Mouse (Mus musculus): ENCODE data around the gene Hivep3. TPM values are rescaled to one million over a fixed set of nuclear protein-coding genes. Genes with fewer than 3 reads are reported as not detected.

Hivep3 gene
- polyA plus RNA-seq, 1 experiment from 2014 or later: 0.64 TPM

GRCm38 (mm10) chr4:120045871-120046270, 312.3 kb downstream of the Hivep3 start:
- Histone ChIP-seq H3K4me1 (0 out of 2 replicates have a peak, but pooled peaks cover 4% of the 10 kb centered on the region), H3K4me3 (no peak overlapping the region), H3K27me3 (ENCODE audit: low read depth, poor library complexity, severe bottlenecking) (no peaks in the 10 kb centered on the region), H3K9me3 (replicated peaks) (no peaks in the 10 kb centered on the region), H3K27ac (replicated peaks) (no peak overlapping the region), H3K36me3 (no peaks in the 10 kb centered on the region)
- WGBS: 84% methylated on average over 7 of the region's 7 CpGs
- no peak for DNase-seq (ENCODE audit: low spot score)

- no peak overlapping the region for H3K27ac ChIP-seq (replicated peaks)
- 28% methylated on average over 4 of the region's 4 CpGs for WGBS
- no peaks in the 10 kb centered on the region for H3K27me3 ChIP-seq (ENCODE audit: low read depth, poor library complexity, severe bottlenecking)
- H3K9me3 ChIP-seq (replicated peaks): no peaks in the 10 kb centered on the region
- no peaks in the 10 kb centered on the region for H3K36me3 ChIP-seq
- H3K4me3 ChIP-seq: no peak overlapping the region
- H3K4me1 ChIP-seq: 0 out of 2 replicates have a peak, but pooled peaks cover 4% of the 10 kb centered on the region
- DNase-seq (ENCODE audit: low spot score): no peak
Observed at GRCm38 (mm10) chr4:120047060-120047459, 313.5 kb downstream of the Hivep3 start.

GRCm38 (mm10) chr4:120048274-120048673, 314.7 kb downstream of the Hivep3 start:
- no peaks in the 10 kb centered on the region for H3K27me3 ChIP-seq (ENCODE audit: low read depth, poor library complexity, severe bottlenecking)
- H3K9me3 ChIP-seq (replicated peaks): no peaks in the 10 kb centered on the region
- H3K36me3 ChIP-seq: no peaks in the 10 kb centered on the region
- H3K4me3 ChIP-seq: no peak overlapping the region
- no peak overlapping the region for H3K27ac ChIP-seq (replicated peaks)
- WGBS: 80% methylated on average over 4 of the region's 4 CpGs
- DNase-seq (ENCODE audit: low spot score): no peak
- 0 out of 2 replicates have a peak, but pooled peaks cover 4% of the 10 kb centered on the region for H3K4me1 ChIP-seq

- H3K27me3 ChIP-seq (ENCODE audit: low read depth, poor library complexity, severe bottlenecking): no peaks in the 10 kb centered on the region
- H3K4me3 ChIP-seq: no peak overlapping the region
- 95% methylated on average over 3 of the region's 3 CpGs for WGBS
- H3K9me3 ChIP-seq (replicated peaks): no peaks in the 10 kb centered on the region
- no peak for DNase-seq (ENCODE audit: low spot score)
- H3K27ac ChIP-seq (replicated peaks): no peak overlapping the region
- H3K4me1 ChIP-seq: 0 out of 2 replicates have a peak, but pooled peaks cover 4% of the 10 kb centered on the region
- H3K36me3 ChIP-seq: no peaks in the 10 kb centered on the region
Observed at GRCm38 (mm10) chr4:120049857-120050256, 316.3 kb downstream of the Hivep3 start.

- no peaks in the 10 kb centered on the region for H3K9me3 ChIP-seq (replicated peaks)
- H3K36me3 ChIP-seq: no peaks in the 10 kb centered on the region
- DNase-seq (ENCODE audit: low spot score): no peak
- H3K27me3 ChIP-seq (ENCODE audit: low read depth, poor library complexity, severe bottlenecking): no peaks in the 10 kb centered on the region
- no peaks in the 10 kb centered on the region for H3K4me1 ChIP-seq
- H3K4me3 ChIP-seq: no peak overlapping the region
- H3K27ac ChIP-seq (replicated peaks): no peak overlapping the region
Observed at GRCm38 (mm10) chr4:120052481-120052880, 318.9 kb downstream of the Hivep3 start.

- no peak overlapping the region for H3K4me3 ChIP-seq
- H3K27me3 ChIP-seq (ENCODE audit: low read depth, poor library complexity, severe bottlenecking): no peaks in the 10 kb centered on the region
- no peaks in the 10 kb centered on the region for H3K9me3 ChIP-seq (replicated peaks)
- no peaks in the 10 kb centered on the region for H3K36me3 ChIP-seq
- H3K4me1 ChIP-seq: no peaks in the 10 kb centered on the region
- no peak overlapping the region for H3K27ac ChIP-seq (replicated peaks)
- WGBS: 93% methylated on average over 11 of the region's 11 CpGs
- DNase-seq (ENCODE audit: low spot score): no peak
Observed at GRCm38 (mm10) chr4:120053026-120054005, 319.7 kb downstream of the Hivep3 start.

- Histone ChIP-seq H3K27me3 (ENCODE audit: low read depth, poor library complexity, severe bottlenecking) (no peaks in the 10 kb centered on the region), H3K4me1 (0 out of 2 replicates have a peak, but pooled peaks cover under 1% of the 10 kb centered on the region), H3K4me3 (no peak overlapping the region), H3K9me3 (replicated peaks) (no peaks in the 10 kb centered on the region), H3K27ac (replicated peaks) (0 out of 2 replicates have a peak overlapping the region, but pooled peaks have one; percentile 0), H3K36me3 (no peaks in the 10 kb centered on the region)
- DNase-seq (ENCODE audit: low spot score): no peak
- WGBS: 78% methylated on average over 9 of the region's 9 CpGs
Observed at GRCm38 (mm10) chr4:120054145-120054544, 320.6 kb downstream of the Hivep3 start.

GRCm38 (mm10) chr4:120056451-120056850, 322.9 kb downstream of the Hivep3 start:
- no peak overlapping the region for H3K27ac ChIP-seq (replicated peaks)
- WGBS: 97% methylated on average over 9 of the region's 9 CpGs
- H3K9me3 ChIP-seq (replicated peaks): no peaks in the 10 kb centered on the region
- DNase-seq (ENCODE audit: low spot score): no peak
- no peaks in the 10 kb centered on the region for H3K27me3 ChIP-seq (ENCODE audit: low read depth, poor library complexity, severe bottlenecking)
- H3K4me3 ChIP-seq: no peak overlapping the region
- no peaks in the 10 kb centered on the region for H3K36me3 ChIP-seq
- peaks cover 8% of the 10 kb centered on the region for H3K4me1 ChIP-seq

- Histone ChIP-seq H3K27me3 (ENCODE audit: low read depth, poor library complexity, severe bottlenecking) (no peaks in the 10 kb centered on the region), H3K4me1 (peaks cover 8% of the 10 kb centered on the region), H3K4me3 (no peak overlapping the region), H3K36me3 (no peaks in the 10 kb centered on the region), H3K9me3 (replicated peaks) (no peaks in the 10 kb centered on the region), H3K27ac (replicated peaks) (no peak overlapping the region)
- WGBS: 83% methylated on average over 8 of the region's 8 CpGs
- no peak for DNase-seq (ENCODE audit: low spot score)
Observed at GRCm38 (mm10) chr4:120057529-120057928, 323.9 kb downstream of the Hivep3 start.

GRCm38 (mm10) chr4:120058157-120058556, 324.6 kb downstream of the Hivep3 start:
- Histone ChIP-seq H3K36me3 (no peaks in the 10 kb centered on the region), H3K9me3 (replicated peaks) (no peaks in the 10 kb centered on the region), H3K27ac (replicated peaks) (no peak overlapping the region), H3K27me3 (ENCODE audit: low read depth, poor library complexity, severe bottlenecking) (no peaks in the 10 kb centered on the region), H3K4me3 (no peak overlapping the region), H3K4me1 (peaks cover 8% of the 10 kb centered on the region)
- 86% methylated on average over 3 of the region's 3 CpGs for WGBS
- no peak for DNase-seq (ENCODE audit: low spot score)

- H3K27ac ChIP-seq (replicated peaks): no peak overlapping the region
- 80% methylated on average over 10 of the region's 10 CpGs for WGBS
- DNase-seq (ENCODE audit: low spot score): no peak
- H3K9me3 ChIP-seq (replicated peaks): no peaks in the 10 kb centered on the region
- H3K36me3 ChIP-seq: no peaks in the 10 kb centered on the region
- no peak overlapping the region for H3K4me3 ChIP-seq
- no peaks in the 10 kb centered on the region for H3K27me3 ChIP-seq (ENCODE audit: low read depth, poor library complexity, severe bottlenecking)
- peaks cover 8% of the 10 kb centered on the region for H3K4me1 ChIP-seq
Observed at GRCm38 (mm10) chr4:120058794-120059193, 325.2 kb downstream of the Hivep3 start.

GRCm38 (mm10) chr4:120061727-120062126, 328.1 kb downstream of the Hivep3 start:
- peaks cover 8% of the 10 kb centered on the region for H3K4me1 ChIP-seq
- H3K9me3 ChIP-seq (replicated peaks): no peaks in the 10 kb centered on the region
- H3K27ac ChIP-seq (replicated peaks): no peak overlapping the region
- 94% methylated on average over 6 of the region's 6 CpGs for WGBS
- no peak for DNase-seq (ENCODE audit: low spot score)
- no peaks in the 10 kb centered on the region for H3K27me3 ChIP-seq (ENCODE audit: low read depth, poor library complexity, severe bottlenecking)
- H3K36me3 ChIP-seq: no peaks in the 10 kb centered on the region
- no peak overlapping the region for H3K4me3 ChIP-seq

- no peak overlapping the region for H3K4me3 ChIP-seq
- no peak overlapping the region for H3K27ac ChIP-seq (replicated peaks)
- H3K9me3 ChIP-seq (replicated peaks): no peaks in the 10 kb centered on the region
- H3K36me3 ChIP-seq: no peaks in the 10 kb centered on the region
- no peaks in the 10 kb centered on the region for H3K27me3 ChIP-seq (ENCODE audit: low read depth, poor library complexity, severe bottlenecking)
- WGBS: 83% methylated on average over 6 of the region's 6 CpGs
- DNase-seq (ENCODE audit: low spot score): no peak
- peaks cover 8% of the 10 kb centered on the region for H3K4me1 ChIP-seq
Observed at GRCm38 (mm10) chr4:120062198-120062597, 328.6 kb downstream of the Hivep3 start.

Measured in midbrain, embryonic 10.5 days (tissue).